Mouse (Mus musculus): ENCODE data around the gene Spon1.

Gene Spon1

GRCm38 (mm10) chr7:114060445-114060844, 294.6 kb downstream of the Spon1 start:
- no peak for TF ChIP-seq GATA4 (IDR thresholded peaks at IDR 0.05; ENCODE audit: insufficient replicate concordance, low read length)

GRCm38 (mm10) chr7:114062451-114062850, 296.7 kb downstream of the Spon1 start:
- no peak for TF ChIP-seq GATA4 (IDR thresholded peaks at IDR 0.05; ENCODE audit: insufficient replicate concordance, low read length)

GRCm38 (mm10) chr7:114063534-114063933, 297.7 kb downstream of the Spon1 start:
- no peak for TF ChIP-seq GATA4 (IDR thresholded peaks at IDR 0.05; ENCODE audit: insufficient replicate concordance, low read length)

GRCm38 (mm10) chr7:114063966-114064365, 298.2 kb downstream of the Spon1 start:
- no peak for TF ChIP-seq GATA4 (IDR thresholded peaks at IDR 0.05; ENCODE audit: insufficient replicate concordance, low read length)

GRCm38 (mm10) chr7:114065407-114066185, 299.8 kb downstream of the Spon1 start:
- no peak for TF ChIP-seq GATA4 (IDR thresholded peaks at IDR 0.05; ENCODE audit: insufficient replicate concordance, low read length)

- no peak for TF ChIP-seq GATA4 (IDR thresholded peaks at IDR 0.05; ENCODE audit: insufficient replicate concordance, low read length)
Observed at GRCm38 (mm10) chr7:114066529-114067178, 300.9 kb downstream of the Spon1 start.

GRCm38 (mm10) chr7:114068956-114069533, 303.2 kb downstream of the Spon1 start:
- no peak for TF ChIP-seq GATA4 (IDR thresholded peaks at IDR 0.05; ENCODE audit: insufficient replicate concordance, low read length)

- TF ChIP-seq GATA4 (IDR thresholded peaks at IDR 0.05; ENCODE audit: insufficient replicate concordance, low read length), result no peak
Observed at GRCm38 (mm10) chr7:114069726-114070457, 304.1 kb downstream of the Spon1 start.

- TF ChIP-seq GATA4 (IDR thresholded peaks at IDR 0.05; ENCODE audit: insufficient replicate concordance, low read length), result no peak
Observed at GRCm38 (mm10) chr7:114070458-114070840, 304.7 kb downstream of the Spon1 start.

GRCm38 (mm10) chr7:114071395-114071794, 305.6 kb downstream of the Spon1 start:
- TF ChIP-seq GATA4 (IDR thresholded peaks at IDR 0.05; ENCODE audit: insufficient replicate concordance, low read length), result no peak

GRCm38 (mm10) chr7:114071851-114072616, 306.2 kb downstream of the Spon1 start:
- no peak for TF ChIP-seq GATA4 (IDR thresholded peaks at IDR 0.05; ENCODE audit: insufficient replicate concordance, low read length)

GRCm38 (mm10) chr7:114074133-114074532, 308.3 kb downstream of the Spon1 start:
- TF ChIP-seq GATA4 (IDR thresholded peaks at IDR 0.05; ENCODE audit: insufficient replicate concordance, low read length), result no peak

GRCm38 (mm10) chr7:114074595-114074994, 308.8 kb downstream of the Spon1 start:
- no peak for TF ChIP-seq GATA4 (IDR thresholded peaks at IDR 0.05; ENCODE audit: insufficient replicate concordance, low read length)

GRCm38 (mm10) chr7:114079343-114079742, 313.5 kb downstream of the Spon1 start:
- TF ChIP-seq GATA4 (IDR thresholded peaks at IDR 0.05; ENCODE audit: insufficient replicate concordance, low read length), result no peak

- TF ChIP-seq GATA4 (IDR thresholded peaks at IDR 0.05; ENCODE audit: insufficient replicate concordance, low read length), result no peak
Observed at GRCm38 (mm10) chr7:114080250-114080649, 314.5 kb downstream of the Spon1 start.

Data from liver, adult (tissue).